Mouse (Mus musculus) lung, postnatal 14 days (tissue): ENCODE results near the gene 1110059E24Rik.
A peak's percentile ranks its signal among the peaks of the same experiment; 100 is the strongest.

ENCODE experiments used
- DNase-seq: peaks from one replicate; pipeline ENCODE4 v3.0.0; 2021

Gene 1110059E24Rik

DNA sequence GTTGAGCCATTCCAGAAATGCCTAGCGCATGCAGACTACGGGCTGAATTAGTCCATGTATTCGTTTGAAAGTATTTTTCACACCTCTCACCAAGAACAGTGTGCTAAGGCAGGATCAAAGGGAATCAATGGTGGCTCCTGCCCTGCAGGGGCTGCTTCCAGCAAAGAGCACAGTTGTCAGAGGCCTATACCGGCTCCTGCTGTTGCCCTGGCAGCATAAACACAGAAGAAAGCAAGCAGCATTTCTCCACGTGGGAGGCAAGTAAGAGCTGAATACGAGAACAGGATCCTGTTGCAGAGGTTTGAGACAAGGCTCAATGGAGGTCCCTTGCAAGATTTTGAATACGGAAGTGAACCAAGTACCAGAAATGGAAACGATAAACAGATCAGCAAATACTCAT, 82.0 kb downstream of the 1110059E24Rik start:
- DNase-seq = no peak

DNA sequence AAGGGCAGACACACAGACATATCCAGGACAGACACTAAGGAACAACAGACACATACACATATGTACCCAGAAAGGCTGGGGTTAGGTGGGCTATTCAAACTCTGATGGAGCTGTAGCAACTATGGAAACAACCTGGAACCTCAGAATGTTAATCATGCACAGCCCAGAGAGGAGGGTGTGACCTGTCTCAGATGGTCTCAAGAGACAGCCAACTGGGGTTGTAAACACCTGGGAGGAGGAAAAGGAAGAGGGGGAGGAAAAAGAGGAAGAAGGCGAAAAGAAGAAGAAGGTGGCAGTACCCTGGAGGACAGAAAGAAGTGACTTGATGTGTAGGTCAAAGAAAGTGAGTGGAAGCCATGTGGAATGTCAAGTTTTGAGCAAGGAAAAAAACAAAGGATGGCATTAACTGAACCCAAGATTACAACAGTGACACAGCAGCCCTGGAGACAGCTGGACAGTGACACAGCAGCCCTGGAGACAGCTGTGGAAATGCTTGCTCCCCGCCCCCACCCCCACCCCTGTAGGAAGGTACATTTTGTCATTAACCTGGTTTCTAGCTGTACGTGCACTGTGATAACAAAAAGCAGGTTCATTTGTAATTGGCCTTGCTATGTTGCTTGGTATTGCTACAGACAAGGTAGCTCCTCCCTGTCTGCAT, 84.1 kb downstream of the 1110059E24Rik start:
- DNase-seq = no peak

DNA sequence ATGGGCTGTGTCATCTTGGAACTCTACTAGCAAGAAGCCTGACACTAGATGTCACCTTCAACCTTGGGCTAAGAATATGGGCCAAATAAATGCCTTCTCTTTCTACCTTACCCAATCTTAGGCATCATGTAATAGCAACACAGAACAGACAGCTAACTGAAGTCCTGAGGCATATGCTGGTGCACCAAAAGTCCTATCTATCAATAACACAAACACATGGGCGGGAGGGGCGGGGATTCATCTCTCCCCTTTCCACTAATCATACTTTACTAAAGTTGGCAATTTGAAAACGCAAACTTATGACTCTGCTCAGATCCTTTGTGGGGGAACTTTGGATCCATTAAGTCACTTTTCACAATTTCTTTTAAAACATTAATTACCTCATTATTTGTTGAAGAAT, 84.8 kb downstream of the 1110059E24Rik start:
- DNase-seq = no peak

DNA sequence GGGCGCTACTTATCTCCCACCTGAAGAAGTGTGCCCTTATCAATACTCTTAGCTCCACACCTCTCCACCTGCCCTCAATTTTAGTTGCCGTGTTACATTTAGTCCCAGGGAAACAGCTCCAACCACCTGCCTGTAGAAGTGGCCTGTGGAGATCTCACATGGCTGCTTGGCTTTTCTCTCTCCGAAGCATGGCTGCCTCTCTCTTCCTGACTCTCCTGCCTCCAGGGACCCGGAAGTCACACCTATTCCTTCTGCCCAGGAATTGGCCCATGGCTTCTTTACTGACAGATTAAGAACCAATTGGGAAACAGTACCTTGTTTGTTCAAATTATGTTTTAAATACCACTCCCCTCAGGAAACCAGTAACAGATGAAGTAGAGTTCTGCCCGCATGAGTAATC, 86.3 kb downstream of the 1110059E24Rik start:
- no peak for DNase-seq

DNA sequence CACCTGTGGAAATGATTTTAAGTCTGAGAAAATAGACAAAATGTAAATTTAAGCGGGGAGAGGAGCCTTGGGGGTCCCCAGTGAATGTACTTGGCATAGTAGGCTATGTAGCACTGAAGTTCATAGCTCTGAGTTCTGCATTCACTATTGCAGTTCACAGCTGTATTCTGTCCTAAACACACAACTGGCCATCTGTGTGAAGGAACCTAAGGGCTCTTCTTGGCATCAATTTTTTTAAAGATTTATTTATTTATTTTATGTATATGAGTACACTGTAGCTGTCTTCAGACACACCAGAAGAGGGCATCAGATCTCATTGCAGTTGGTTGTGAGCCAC, 88.3 kb downstream of the 1110059E24Rik start:
- DNase-seq = no peak

DNA sequence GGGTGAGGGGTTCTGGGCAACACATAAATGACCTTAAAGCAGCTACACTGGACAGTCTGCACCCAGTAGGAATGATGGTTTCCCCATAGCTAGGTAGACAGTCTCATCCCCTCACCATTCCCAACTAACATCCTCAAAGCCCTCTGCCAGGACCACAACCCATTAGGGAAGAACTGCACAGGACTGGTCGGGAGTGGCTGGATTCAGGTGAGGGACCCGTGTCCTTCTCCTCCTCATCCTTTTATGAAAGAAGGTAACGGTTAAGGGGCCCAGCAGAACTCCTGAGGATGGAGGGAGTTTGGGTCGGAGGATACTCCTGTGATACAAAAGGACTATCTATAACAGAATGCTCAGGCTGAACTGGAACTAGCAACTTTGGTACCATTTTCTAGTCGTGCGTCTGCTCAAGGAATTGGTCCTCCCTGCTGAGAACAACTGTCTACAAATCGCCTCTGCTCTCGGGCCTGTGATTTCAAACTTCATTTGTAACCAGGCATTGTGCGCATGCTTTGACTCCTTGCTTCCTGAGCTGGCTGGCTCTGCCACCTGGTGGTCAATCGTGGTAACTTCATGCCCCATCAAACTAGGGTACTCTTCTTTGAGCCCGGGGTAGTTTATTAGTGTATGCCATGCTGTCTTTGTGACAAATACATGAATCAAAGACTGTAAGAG, 88.9 kb downstream of the 1110059E24Rik start:
- DNase-seq = peak; percentile 83

DNA sequence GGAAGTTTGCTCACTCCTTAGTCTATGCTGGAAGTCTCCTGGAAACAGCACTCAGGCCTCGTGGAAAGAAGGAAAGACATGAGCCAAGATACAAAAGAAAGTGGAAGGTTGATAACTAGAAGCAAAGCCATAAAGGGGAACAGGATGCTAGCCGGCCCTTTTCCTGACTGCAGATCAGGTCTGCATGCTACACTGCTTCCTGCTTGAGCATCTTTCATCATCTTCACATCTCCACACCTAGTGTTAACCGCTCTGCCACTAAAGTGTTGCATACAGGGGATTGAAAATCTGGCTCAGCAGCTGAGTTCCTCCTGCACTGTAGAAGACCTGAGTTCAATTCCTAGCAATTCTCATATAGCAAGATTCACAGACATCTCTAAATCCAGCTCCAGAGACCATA, 89.8 kb downstream of the 1110059E24Rik start:
- no peak for DNase-seq

DNA sequence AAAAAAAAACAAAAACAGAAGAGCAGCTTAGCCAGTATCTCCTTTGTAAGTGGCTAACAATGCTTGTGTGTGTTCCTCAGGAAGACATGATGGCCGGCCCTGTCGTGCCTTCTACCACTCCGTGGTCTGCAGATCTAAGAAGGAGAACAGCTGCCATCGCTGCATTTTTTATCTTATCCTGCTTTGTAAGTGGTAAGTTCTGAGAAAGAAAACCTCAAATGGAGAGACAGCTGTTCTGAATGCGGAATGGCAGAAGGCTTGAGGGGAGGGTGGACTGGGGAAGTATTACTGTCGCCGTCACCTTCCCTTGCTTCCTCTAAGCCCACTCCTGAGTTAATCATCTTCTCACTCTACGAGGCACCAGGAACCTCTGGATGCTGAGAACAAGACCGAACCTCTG, 100.0 kb downstream of the 1110059E24Rik start:
- no peak for DNase-seq

DNA sequence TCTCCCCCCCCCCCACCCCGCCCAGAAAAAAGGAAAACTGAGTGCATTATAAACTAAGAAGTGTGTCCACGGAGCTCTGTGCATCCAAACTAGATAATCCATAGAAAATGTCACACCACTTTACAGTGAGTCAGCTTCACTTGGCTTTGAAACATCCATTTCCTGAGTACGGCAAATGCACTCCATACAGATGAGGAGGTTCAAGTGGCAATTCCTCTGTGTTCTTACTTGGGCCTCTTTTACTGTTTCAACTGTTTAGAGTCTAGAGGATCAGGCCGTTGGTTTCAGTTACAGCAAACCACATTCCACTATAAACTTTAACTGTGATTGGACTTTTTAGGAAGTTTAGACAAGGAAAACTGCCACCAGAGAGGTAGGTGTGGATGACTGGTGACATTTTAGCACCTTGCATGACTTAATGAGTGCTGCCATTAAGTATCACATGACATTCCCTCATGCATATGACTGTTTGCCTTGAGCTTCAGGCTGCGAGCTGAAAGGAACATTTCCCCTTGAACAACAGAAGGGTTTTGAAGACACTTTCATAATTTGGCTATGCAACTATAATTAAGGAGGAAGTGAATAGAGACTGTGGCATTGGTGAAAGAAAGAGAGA, 100.7 kb downstream of the 1110059E24Rik start:
- DNase-seq = no peak

DNA sequence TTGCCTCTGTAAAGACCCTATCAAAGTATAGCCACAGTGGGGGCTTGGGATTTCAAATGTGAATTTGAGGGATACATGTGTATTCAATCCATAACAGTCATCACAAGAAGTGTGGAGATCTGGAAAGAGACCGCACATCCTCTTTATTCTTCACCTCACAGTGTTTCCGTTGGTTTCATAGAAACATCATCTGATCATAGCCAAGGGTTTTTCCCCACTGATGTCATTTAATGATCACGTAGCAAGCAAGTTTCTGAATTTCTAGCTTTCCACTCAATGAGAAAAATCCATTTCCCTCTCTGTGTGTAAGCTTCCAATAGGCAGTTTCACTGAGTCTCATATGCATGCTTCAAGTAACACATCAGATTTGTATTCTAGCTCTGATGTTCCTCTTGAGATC, 103.1 kb downstream of the 1110059E24Rik start:
- DNase-seq = no peak

DNA sequence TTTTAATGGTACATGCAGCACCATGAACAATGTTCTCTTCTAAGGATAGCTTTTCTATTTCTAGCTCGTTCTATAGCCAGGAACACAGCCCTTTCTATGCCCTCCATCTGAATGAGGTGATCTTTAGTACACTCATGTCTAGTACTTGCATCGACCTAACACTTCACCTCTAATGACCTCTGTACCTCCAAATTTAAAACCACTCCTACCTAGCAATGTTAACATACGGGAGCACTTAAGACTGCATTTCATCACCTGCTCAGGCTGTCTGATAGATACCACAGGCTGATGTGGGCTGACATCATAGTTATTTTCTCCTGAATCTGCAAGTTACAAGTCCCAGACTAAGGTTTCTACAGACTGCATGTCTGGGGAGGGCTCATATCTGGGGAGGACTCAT, 103.8 kb downstream of the 1110059E24Rik start:
- no peak for DNase-seq

DNA sequence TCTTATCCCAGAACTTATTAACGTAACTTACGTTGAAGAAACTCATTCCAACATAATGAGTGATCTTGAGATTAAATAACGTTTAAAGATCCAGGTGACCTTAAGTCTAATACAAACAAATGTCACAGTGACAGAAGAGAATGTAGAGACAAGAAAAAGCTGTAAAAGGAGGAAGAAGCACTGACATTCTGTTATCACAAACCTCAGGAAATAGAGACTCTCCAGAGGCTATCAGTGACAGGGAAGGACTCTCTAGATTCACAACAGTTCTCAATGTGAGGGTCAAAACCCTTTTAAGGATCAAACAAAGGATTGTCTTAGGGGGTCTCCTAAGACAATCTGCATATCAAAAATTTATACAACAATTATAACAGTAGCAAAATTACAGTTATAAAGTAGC, 115.7 kb downstream of the 1110059E24Rik start:
- no peak for DNase-seq
